Mouse (Mus musculus): ENCODE data around the gene Ntan1.

DNA sequence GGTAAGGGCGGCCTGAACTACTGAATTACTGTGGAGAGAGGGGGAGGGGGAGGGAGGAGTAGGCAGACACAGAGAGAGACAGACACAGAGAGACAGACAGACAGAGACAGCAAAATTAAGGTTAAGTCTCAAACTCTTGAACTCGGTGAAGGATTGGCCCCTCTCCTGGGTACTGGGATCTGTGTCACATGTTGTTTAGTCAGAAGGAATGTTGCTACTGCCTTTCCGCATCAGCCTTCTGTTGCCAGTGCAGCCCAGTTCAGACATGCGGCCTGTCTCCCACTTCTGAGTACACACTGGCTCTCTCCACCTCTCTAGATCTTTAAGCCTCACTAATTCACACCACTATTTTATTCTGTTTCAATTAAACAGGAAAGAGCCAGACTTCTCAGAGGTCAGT is 7.9 kb downstream of the Ntan1 start:
- TF ChIP-seq CTCF (IDR thresholded peaks at IDR 0.05; ENCODE audit: insufficient read depth, low read length) = no peak
- no peak for TF ChIP-seq POLR2A (IDR thresholded peaks at IDR 0.05; ENCODE audit: borderline replicate concordance, extremely low read depth, low read depth, low read length)
